Mouse (Mus musculus) MEL (cell line): ENCODE measurements around the gene 4930402F06Rik. TPM values are rescaled to one million over a fixed set of nuclear protein-coding genes. Genes with fewer than 3 reads are reported as not detected.

ENCODE experiments used
- DNase-seq: peaks from one replicate; pipeline ENCODE4 v3.0.0; 2011; ENCODE audit warnings: low read depth, low spot score
- H3K27ac ChIP-seq: 2 replicates; pipeline ENCODE4 v1.5.1; 2012; ENCODE audit warnings: low read depth, mild to moderate bottlenecking, control low read depth, low read length, moderate library complexity; ENCODE audit not compliant: control insufficient read depth
- H3K27me3 ChIP-seq, 2 experiments: fragments of 150-350 bp in 1 of 2; sonication (generic) in 1 of 2; 2 replicates each; pipeline ENCODE4 v1.6.1; 2012; ENCODE audit warnings: low read length in 2 of 2, mild to moderate bottlenecking in 2 of 2, improper control_type of control experiment in 1 of 2, moderate library complexity in 1 of 2; ENCODE audit not compliant: insufficient read depth in 2 of 2, control insufficient read depth in 1 of 2
- H3K36me3 ChIP-seq, 2 experiments: 2 replicates each; pipeline ENCODE4 v1.6.1; 2012 to 2014; ENCODE audit warnings: low read length in 2 of 2, improper control_type of control experiment in 1 of 2, inconsistent platforms in 1 of 2, mild to moderate bottlenecking in 1 of 2; ENCODE audit not compliant: insufficient read depth in 2 of 2, control insufficient read depth in 1 of 2
- H3K4me1 ChIP-seq, 2 experiments: fragments of 150-350 bp in 1 of 2; sonication (generic) in 1 of 2; 2 replicates each; pipeline ENCODE4 v1.6.1; 2012; ENCODE audit warnings: low read length in 2 of 2, improper control_type of control experiment in 1 of 2, mild to moderate bottlenecking in 1 of 2; ENCODE audit not compliant: insufficient read depth in 2 of 2, control insufficient read depth in 1 of 2
- H3K4me3 ChIP-seq, 2 experiments: fragments of 150-350 bp in 1 of 2; sonication (generic) in 1 of 2; 2 replicates each; pipeline ENCODE4 v1.5.1; 2012; ENCODE audit warnings: low read depth in 2 of 2, low read length in 2 of 2, mild to moderate bottlenecking in 2 of 2, moderate library complexity in 2 of 2, control low read depth in 1 of 2, improper control_type of control experiment in 1 of 2; ENCODE audit not compliant: control insufficient read depth in 1 of 2, insufficient read depth in 1 of 2
- H3K79me2 ChIP-seq: 2 replicates; pipeline ENCODE4 v1.6.1; 2012; ENCODE audit warnings: mild to moderate bottlenecking, low read length, moderate library complexity; ENCODE audit not compliant: control insufficient read depth, poor library complexity, insufficient read depth
- H3K9ac ChIP-seq: 2 replicates; pipeline ENCODE4 v1.6.1; 2012; ENCODE audit warnings: low read depth, mild to moderate bottlenecking, control low read depth, low read length, moderate library complexity; ENCODE audit not compliant: control insufficient read depth, poor library complexity, severe bottlenecking
- H3K9me3 ChIP-seq: fragments of 150-350 bp; sonication (generic); replicated peaks from 2 replicates; pipeline ENCODE4 v1.6.1; 2012; ENCODE audit warnings: mild to moderate bottlenecking, low read length, improper control_type of control experiment, moderate library complexity; ENCODE audit not compliant: insufficient read depth
- CHD2 ChIP-seq: IDR thresholded peaks from 2 replicates; pipeline ENCODE4 v1.6.1; 2011; ENCODE audit warnings: low read length, improper control_type of control experiment
- CTCF ChIP-seq, 3 experiments: IDR thresholded peaks in 2 of 3; conservative IDR thresholded peaks in 1 of 3; 2 replicates each; pipeline ENCODE4 v1.5.1; 2011 to 2012; ENCODE audit warnings: low read length in 3 of 3, low read depth in 2 of 3, mild to moderate bottlenecking in 2 of 3, improper control_type of control experiment in 1 of 3, inconsistent platforms in 1 of 3, mixed read lengths in 1 of 3, moderate library complexity in 1 of 3; ENCODE audit not compliant: control insufficient read depth in 1 of 3, insufficient read depth in 1 of 3, poor library complexity in 1 of 3, severe bottlenecking in 1 of 3
- E2F4 ChIP-seq: IDR thresholded peaks from 2 replicates; pipeline ENCODE4 v1.6.1; 2011; ENCODE audit warnings: low read depth, low read length, improper control_type of control experiment, borderline replicate concordance
- GABPA ChIP-seq: IDR thresholded peaks from 2 replicates; pipeline ENCODE4 v1.6.1; 2012; ENCODE audit warnings: low read depth, mild to moderate bottlenecking, inconsistent platforms, low read length, improper control_type of control experiment, moderate library complexity
- GATA1 ChIP-seq: IDR thresholded peaks from 2 replicates; pipeline ENCODE4 v1.6.1; 2011; ENCODE audit warnings: low read depth, low read length, improper control_type of control experiment
- KAT2A ChIP-seq: conservative IDR thresholded peaks from 2 replicates; pipeline ENCODE4 v1.6.1; 2012; ENCODE audit warnings: low read depth, low read length, improper control_type of control experiment, inconsistent platforms
- MAFK ChIP-seq: IDR thresholded peaks from 2 replicates; pipeline ENCODE4 v1.6.1; 2011; ENCODE audit warnings: low read depth, mild to moderate bottlenecking, low read length, improper control_type of control experiment, borderline replicate concordance
- MAX ChIP-seq: IDR thresholded peaks from 2 replicates; pipeline ENCODE4 v1.6.1; 2011; ENCODE audit warnings: low read length, improper control_type of control experiment
- MAZ ChIP-seq: IDR thresholded peaks from 2 replicates; pipeline ENCODE4 v1.6.1; 2012; ENCODE audit warnings: low read depth, mild to moderate bottlenecking, inconsistent platforms, low read length, improper control_type of control experiment
- MEF2A ChIP-seq: IDR thresholded peaks from 2 replicates; pipeline ENCODE4 v1.6.1; 2014; ENCODE audit warnings: low read depth, mild to moderate bottlenecking, inconsistent platforms, low read length, improper control_type of control experiment; ENCODE audit not compliant: poor library complexity, insufficient replicate concordance, severe bottlenecking; ENCODE audit errors: extremely low read depth
- MYB ChIP-seq: IDR thresholded peaks from 2 replicates; pipeline ENCODE4 v1.6.1; 2011; ENCODE audit warnings: mild to moderate bottlenecking, low read depth, low read length, improper control_type of control experiment
- MYC ChIP-seq: IDR thresholded peaks from 2 replicates; pipeline ENCODE4 v1.6.1; 2011; ENCODE audit warnings: low read depth, mild to moderate bottlenecking, low read length, improper control_type of control experiment, moderate library complexity
- NELFE ChIP-seq: IDR thresholded peaks from 2 replicates; pipeline ENCODE4 v1.6.1; 2011; ENCODE audit warnings: low read depth, low read length, improper control_type of control experiment
- NRF1 ChIP-seq: IDR thresholded peaks from 2 replicates; pipeline ENCODE4 v1.6.1; 2014; ENCODE audit warnings: low read depth, mild to moderate bottlenecking, inconsistent platforms, low read length, improper control_type of control experiment, moderate library complexity; ENCODE audit not compliant: poor library complexity, insufficient read depth, severe bottlenecking
- POLR2AphosphoS2 ChIP-seq: IDR thresholded peaks from 2 replicates; pipeline ENCODE4 v1.6.1; 2011; ENCODE audit warnings: low read length, improper control_type of control experiment
- POLR2AphosphoS5 ChIP-seq: IDR thresholded peaks from 2 replicates; pipeline ENCODE4 v1.6.1; 2012; ENCODE audit warnings: low read depth, borderline replicate concordance, mild to moderate bottlenecking, inconsistent platforms, low read length, moderate library complexity, mixed read lengths
- RAD21 ChIP-seq: IDR thresholded peaks from 2 replicates; pipeline ENCODE4 v1.6.1; 2011; ENCODE audit warnings: mild to moderate bottlenecking, low read depth, low read length, improper control_type of control experiment
- RCOR1 ChIP-seq: IDR thresholded peaks from 2 replicates; pipeline ENCODE4 v1.6.1; 2012; ENCODE audit warnings: low read depth, mild to moderate bottlenecking, inconsistent platforms, low read length, improper control_type of control experiment
- SMC3 ChIP-seq: IDR thresholded peaks from 2 replicates; pipeline ENCODE4 v1.6.1; 2011; ENCODE audit warnings: low read depth, low read length, improper control_type of control experiment
- TAL1 ChIP-seq: IDR thresholded peaks from 2 replicates; pipeline ENCODE4 v1.6.1; 2012; ENCODE audit warnings: mild to moderate bottlenecking, inconsistent platforms, low read length, moderate library complexity, mixed read lengths
- TBP ChIP-seq: IDR thresholded peaks from 2 replicates; pipeline ENCODE4 v1.8.0; 2011; ENCODE audit warnings: low read depth, low read length, improper control_type of control experiment
- TCF12 ChIP-seq: IDR thresholded peaks from 2 replicates; pipeline ENCODE4 v1.6.1; 2014; ENCODE audit warnings: low read depth, mild to moderate bottlenecking, inconsistent platforms, low read length, improper control_type of control experiment, moderate library complexity
- UBTF ChIP-seq: IDR thresholded peaks from 2 replicates; pipeline ENCODE4 v1.6.1; 2012; ENCODE audit warnings: low read depth, mild to moderate bottlenecking, inconsistent platforms, low read length, improper control_type of control experiment, moderate library complexity, borderline replicate concordance; ENCODE audit not compliant: insufficient read depth
- USF2 ChIP-seq, 2 experiments: IDR thresholded peaks; 2 replicates each; pipeline ENCODE4 v1.6.1; 2011 to 2012; ENCODE audit warnings: improper control_type of control experiment in 2 of 2, low read length in 2 of 2, borderline replicate concordance in 1 of 2, inconsistent platforms in 1 of 2, low read depth in 1 of 2, mild to moderate bottlenecking in 1 of 2; ENCODE audit not compliant: insufficient read depth in 1 of 2
- ZKSCAN1 ChIP-seq: IDR thresholded peaks from 2 replicates; pipeline ENCODE4 v1.6.1; 2012; ENCODE audit warnings: low read depth, mild to moderate bottlenecking, inconsistent platforms, low read length, improper control_type of control experiment, moderate library complexity
- ZMIZ1 ChIP-seq: IDR thresholded peaks from 2 replicates; pipeline ENCODE4 v1.6.1; 2012; ENCODE audit warnings: low read depth, mild to moderate bottlenecking, inconsistent platforms, low read length, improper control_type of control experiment, moderate library complexity
- polyA plus RNA-seq, 2 experiments: library from polyadenylated mRNA; stranded (reverse) in 1 of 2; unstranded in 1 of 2; fragments of >175 nt in 1 of 2; fragments of >200 nt in 1 of 2; gene quantifications; 2 replicates each; pipeline versions ENCODE4 v1.2.1 to v1.2.4; 2012; ENCODE audit warnings: low replicate concordance in 2 of 2, low read depth in 1 of 2; ENCODE audit not compliant: insufficient read length in 2 of 2, insufficient read depth in 1 of 2, missing spikeins in 1 of 2
- total RNA-seq: library from RNA; depleted of rRNA; stranded (reverse); fragments of 300-350 nt; gene quantifications from 2 replicates; pipeline ENCODE4 v1.2.3, GENCODE M21; 2012

Gene 4930402F06Rik
- total and polyA plus RNA-seq, 3 experiments: not detected

GRCm38 (mm10) chr2:35338036-35338435 lies 58.9 kb downstream of the 4930402F06Rik start:
- peaks cover 6 to 9% of the 10 kb centered on the region in 2 experiments for H3K4me1 ChIP-seq
- no peak overlapping the region for H3K27ac ChIP-seq
- peaks cover 4% of the 10 kb centered on the region for H3K79me2 ChIP-seq
- H3K4me3 ChIP-seq: no peak overlapping the region
- peaks cover 0 to 19% of the 10 kb centered on the region in 2 experiments; a peak in 2 of 4 replicates for H3K36me3 ChIP-seq
- no peak for DNase-seq
- no peak overlapping the region for H3K9ac ChIP-seq
- TF ChIP-seq MAFK (no peak), GATA1 (no peak), ZMIZ1 (no peak), NELFE (no peak), UBTF (no peak), SMC3 (no peak), RAD21 (no peak), MAX (no peak), E2F4 (no peak), USF2 (IDR thresholded peaks at IDR 0.05; ENCODE audit: borderline replicate concordance in 1 of 2, insufficient read depth in 1 of 2, low read depth in 1 of 2, low read length in 2 of 2) (no peak), GABPA (no peak), KAT2A (no peak), RCOR1 (no peak), TBP (no peak), MYC (no peak), POLR2AphosphoS2 (no peak)
- no peaks in the 10 kb centered on the region for H3K27me3 ChIP-seq
- no peaks in the 10 kb centered on the region for H3K9me3 ChIP-seq

- peak overlapping the region; percentile 48 for H3K9ac ChIP-seq
- TF ChIP-seq NRF1 (no peak), MYC (no peak), GATA1 (no peak), MYB (no peak), POLR2AphosphoS5 (no peak), CHD2 (no peak), MEF2A (no peak), CTCF (IDR thresholded peaks at IDR 0.05 in 2 of 3, conservative IDR thresholded peaks at IDR 0.05 in 1 of 3; ENCODE audit: control insufficient read depth in 1 of 3, insufficient read depth in 1 of 3, low read depth in 2 of 3, low read length in 3 of 3, poor library complexity in 1 of 3, severe bottlenecking in 1 of 3) (no peak), TCF12 (no peak), MAZ (no peak), TAL1 (no peak), KAT2A (no peak), ZKSCAN1 (no peak)
Measured at GRCm38 (mm10) chr2:35337419-35337818, 59.6 kb downstream of the 4930402F06Rik start.

More at GRCm38 (mm10) chr2:35337419-35337818, 59.6 kb downstream of the 4930402F06Rik start:
- Histone ChIP-seq H3K4me3 (peak overlapping the region; percentile 66 to 68), H3K79me2 (peaks cover 6% of the 10 kb centered on the region), H3K9me3 (no peaks in the 10 kb centered on the region), H3K4me1 (peaks cover 8 to 14% of the 10 kb centered on the region in 2 experiments), H3K27me3 (no peaks in the 10 kb centered on the region), H3K36me3 (peaks cover 0 to 25% of the 10 kb centered on the region in 2 experiments; a peak in 2 of 4 replicates), H3K27ac (no peak overlapping the region)
- no peak for DNase-seq
